Mouse (Mus musculus) kidney, adult 2 months (tissue): ENCODE data around the gene Slit3.

Experiments
- CTCF ChIP-seq: fragments of 200-500 bp; conservative IDR thresholded peaks from 2 replicates; pipeline ENCODE4 v1.5.1; 2011; ENCODE audit warnings: low read depth, mild to moderate bottlenecking, control low read depth, low read length, moderate library complexity, mixed read lengths; ENCODE audit not compliant: insufficient read depth, insufficient read length
- POLR2A ChIP-seq: fragments of 200-500 bp; IDR thresholded peaks from one replicate; pipeline ENCODE4 v1.6.1; 2011; ENCODE audit warnings: low read depth, low read length, control low read depth

DNA sequence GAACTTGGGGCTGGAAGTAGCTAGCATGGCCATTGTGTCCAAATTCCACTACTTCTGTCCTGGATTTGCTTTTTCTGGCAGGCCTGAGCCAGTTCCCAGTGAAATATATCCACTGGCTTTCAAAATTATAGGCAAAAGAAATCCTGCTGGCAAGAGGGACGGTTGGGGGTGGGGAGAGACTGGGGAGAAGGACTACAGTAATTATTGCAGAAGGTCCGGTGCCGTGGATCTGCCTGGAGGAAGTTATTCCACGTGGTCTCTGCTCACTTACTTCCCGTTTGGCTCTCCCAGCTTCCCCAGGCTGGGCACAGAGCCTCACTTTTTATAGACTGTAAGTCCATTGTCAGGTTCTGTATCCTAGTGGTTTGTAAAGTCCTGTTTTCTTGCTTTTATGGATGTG lies 176.3 kb downstream of the Slit3 start:
- TF ChIP-seq CTCF = no peak
- no peak for TF ChIP-seq POLR2A
